Mouse (Mus musculus): ENCODE measurements around the gene Mlh1. TPM values are rescaled to one million over a fixed set of nuclear protein-coding genes. Genes with fewer than 3 reads are reported as not detected.

The Mlh1 gene
- polyA plus RNA-seq, 1 experiment from 2014 or later, result 42.4 TPM

DNA sequence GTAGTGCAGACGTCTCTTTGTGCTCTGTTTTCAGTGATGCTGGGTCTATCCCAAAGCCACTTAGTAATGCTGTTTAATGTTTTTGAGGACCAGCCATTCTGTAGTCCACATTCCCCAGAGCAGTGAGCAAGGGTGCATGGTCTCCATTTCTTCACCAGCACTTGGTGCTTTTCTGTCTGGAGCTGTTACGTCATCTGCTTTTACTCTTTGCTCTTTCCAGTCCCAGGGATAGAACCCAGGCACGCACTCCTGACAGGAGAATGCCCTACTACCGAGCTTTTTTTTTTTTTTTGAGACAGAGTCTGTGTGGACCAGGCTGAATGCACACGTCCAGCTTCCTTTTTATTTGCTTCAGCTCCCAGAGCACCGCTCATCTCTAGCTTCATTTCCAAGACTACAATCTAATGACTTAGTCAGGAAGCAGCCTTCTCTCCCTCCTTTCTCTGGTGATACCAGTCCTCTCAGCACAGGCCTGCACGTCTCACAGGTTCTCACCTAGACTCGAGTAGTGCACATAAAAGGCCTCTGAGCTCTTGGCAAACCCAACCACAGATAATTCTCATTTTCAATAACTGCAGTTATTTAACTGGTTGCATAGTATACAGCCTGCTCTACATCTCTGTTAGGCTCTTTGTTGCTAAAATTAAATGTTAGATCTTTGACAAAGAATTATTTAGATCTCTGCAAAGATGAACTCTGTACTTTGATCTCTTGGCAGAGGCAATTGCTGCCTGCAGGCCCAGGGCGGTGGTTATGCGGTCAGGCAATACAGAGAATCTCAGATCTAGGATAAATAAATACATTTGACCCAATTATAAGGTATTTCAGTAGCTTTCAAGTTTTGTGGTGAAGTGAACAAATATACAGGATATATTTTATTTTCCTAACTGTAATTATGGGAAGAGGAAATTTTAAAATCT, 60.2 kb downstream of the Mlh1 start:
- H3K4me1 ChIP-seq, result no peaks in the 10 kb centered on the region
- no peak overlapping the region for H3K9ac ChIP-seq
- no peaks in the 10 kb centered on the region for H3K27me3 ChIP-seq
- H3K27ac ChIP-seq, result no peak overlapping the region
- no peaks in the 10 kb centered on the region for H3K9me3 ChIP-seq
- no peak for ATAC-seq (ENCODE audit: insufficient number of reproducible peaks, insufficient read depth, low FRiP score, low TSS enrichment)
- H3K4me2 ChIP-seq (replicated peaks), result no peak overlapping the region
- no peak overlapping the region for H3K4me3 ChIP-seq
- WGBS, result 70% methylated on average over 10 of the region's 10 CpGs
- peaks cover 12% of the 10 kb centered on the region; the same call in 1 of the 2 replicates for H3K36me3 ChIP-seq

DNA sequence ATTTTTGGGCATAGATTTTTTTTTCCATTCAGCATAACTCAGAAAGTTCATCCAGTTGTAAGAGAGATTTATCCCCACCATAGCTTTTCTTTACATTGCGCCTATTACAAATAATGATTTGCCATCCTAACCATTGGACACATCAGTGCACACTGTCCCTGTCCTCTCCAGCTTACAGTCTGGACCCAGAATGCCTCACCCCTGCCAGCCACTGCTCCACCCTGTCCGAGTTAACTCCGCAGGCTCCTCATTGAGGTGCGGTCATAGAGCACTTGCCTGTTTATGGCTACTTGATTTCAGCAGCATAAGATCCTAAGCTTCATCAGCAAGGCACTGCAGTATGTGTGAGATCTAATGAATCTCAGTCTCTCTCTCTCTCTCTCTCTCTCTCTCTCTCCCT, 61.2 kb downstream of the Mlh1 start:
- H3K27ac ChIP-seq, result no peak overlapping the region
- no peak for ATAC-seq (ENCODE audit: insufficient number of reproducible peaks, insufficient read depth, low FRiP score, low TSS enrichment)
- no peaks in the 10 kb centered on the region for H3K4me1 ChIP-seq
- 87% methylated on average over 4 of the region's 4 CpGs for WGBS
- H3K9me3 ChIP-seq, result no peaks in the 10 kb centered on the region
- H3K4me3 ChIP-seq, result no peak overlapping the region
- no peak overlapping the region for H3K9ac ChIP-seq
- H3K27me3 ChIP-seq, result no peaks in the 10 kb centered on the region
- H3K4me2 ChIP-seq (replicated peaks), result no peak overlapping the region
- peaks cover 8% of the 10 kb centered on the region; the same call in 1 of the 2 replicates for H3K36me3 ChIP-seq

DNA sequence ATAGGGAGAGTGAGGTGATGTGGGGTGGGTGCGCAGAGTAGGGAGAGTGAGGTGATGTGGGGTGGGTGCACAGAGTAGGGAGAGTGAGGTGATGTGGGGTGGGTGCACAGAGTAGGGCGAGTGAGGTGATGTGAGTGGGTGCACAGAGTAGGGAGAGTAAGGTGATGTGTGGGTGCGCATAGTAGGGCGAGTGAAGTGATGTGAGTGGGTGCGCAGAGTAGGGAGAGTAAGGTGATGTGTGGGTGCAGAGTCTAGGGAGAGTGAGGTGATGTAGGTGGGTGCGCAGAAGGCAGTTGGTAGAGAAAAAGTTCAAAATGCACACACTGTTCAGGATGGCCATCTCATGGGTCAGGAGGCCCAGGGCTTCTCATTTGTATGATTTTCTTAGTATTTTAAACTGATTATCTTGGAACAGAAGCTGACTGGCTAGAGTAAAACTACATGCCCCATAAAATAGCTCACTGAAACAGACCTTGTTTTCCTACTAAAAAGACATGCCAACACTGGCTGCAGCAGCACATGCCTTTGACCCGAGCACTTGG, 62.4 kb downstream of the Mlh1 start:
- H3K9ac ChIP-seq, result no peak overlapping the region
- H3K4me3 ChIP-seq, result no peak overlapping the region
- H3K27ac ChIP-seq, result no peak overlapping the region
- no peak for ATAC-seq (ENCODE audit: insufficient number of reproducible peaks, insufficient read depth, low FRiP score, low TSS enrichment)
- H3K4me2 ChIP-seq (replicated peaks), result no peak overlapping the region
- H3K27me3 ChIP-seq, result no peaks in the 10 kb centered on the region
- H3K4me1 ChIP-seq, result peaks cover 3% of the 10 kb centered on the region; the same call in 1 of the 2 replicates
- 89% methylated on average over 7 of the region's 7 CpGs for WGBS
- H3K36me3 ChIP-seq, result peaks cover 4% of the 10 kb centered on the region; the same call in 1 of the 2 replicates
- H3K9me3 ChIP-seq, result no peaks in the 10 kb centered on the region

- ATAC-seq (ENCODE audit: insufficient number of reproducible peaks, insufficient read depth, low FRiP score, low TSS enrichment), result no peak
- Histone ChIP-seq H3K4me1 (peaks cover 3% of the 10 kb centered on the region; the same call in 1 of the 2 replicates), H3K27me3 (no peaks in the 10 kb centered on the region), H3K4me3 (no peak overlapping the region), H3K9me3 (no peaks in the 10 kb centered on the region), H3K27ac (no peak overlapping the region), H3K4me2 (replicated peaks) (no peak overlapping the region), H3K36me3 (peaks cover 4% of the 10 kb centered on the region; the same call in 1 of the 2 replicates), H3K9ac (no peak overlapping the region)
- 88% methylated on average over 3 of the region's 3 CpGs for WGBS
Observed at GRCm38 (mm10) chr9:111208185-111208584, 63.4 kb downstream of the Mlh1 start.

DNA sequence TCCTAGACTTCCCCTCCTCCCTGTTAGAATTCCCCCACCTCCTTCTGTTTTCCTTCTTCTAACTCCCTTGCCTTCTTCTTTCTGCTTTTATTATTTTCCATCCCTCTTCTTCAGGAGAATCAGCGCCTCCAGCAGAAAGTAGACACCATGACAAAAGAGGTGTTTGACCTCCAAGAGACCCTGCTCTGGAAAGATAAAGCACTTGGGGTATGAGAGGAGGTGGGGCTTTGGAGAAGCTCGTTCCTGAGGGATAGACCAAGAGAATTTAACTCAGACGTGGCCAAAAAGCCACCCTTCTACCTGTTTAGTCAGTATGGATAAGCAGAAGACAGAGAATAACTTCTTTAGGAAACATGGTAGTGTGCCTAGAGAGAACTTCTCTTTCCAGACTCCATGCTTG, 63.9 kb downstream of the Mlh1 start:
- Histone ChIP-seq H3K4me3 (no peak overlapping the region), H3K4me2 (replicated peaks) (no peak overlapping the region), H3K9me3 (no peaks in the 10 kb centered on the region), H3K27me3 (no peaks in the 10 kb centered on the region), H3K36me3 (peaks cover 4% of the 10 kb centered on the region; the same call in 1 of the 2 replicates), H3K9ac (no peak overlapping the region), H3K27ac (no peak overlapping the region; the same call in 1 of the 2 replicates), H3K4me1 (peaks cover 3% of the 10 kb centered on the region; the same call in 1 of the 2 replicates)
- ATAC-seq (ENCODE audit: insufficient number of reproducible peaks, insufficient read depth, low FRiP score, low TSS enrichment), result no peak
- WGBS, result 65% methylated on average over 3 of the region's 3 CpGs

- Histone ChIP-seq H3K27me3 (no peaks in the 10 kb centered on the region), H3K4me1 (peaks cover 3% of the 10 kb centered on the region; the same call in 1 of the 2 replicates), H3K9ac (no peak overlapping the region), H3K36me3 (peaks cover 4% of the 10 kb centered on the region; the same call in 1 of the 2 replicates), H3K9me3 (no peaks in the 10 kb centered on the region), H3K4me3 (no peak overlapping the region), H3K27ac (no peak overlapping the region; the same call in 1 of the 2 replicates), H3K4me2 (replicated peaks) (no peak overlapping the region)
- WGBS, result 72% methylated on average over 9 of the region's 9 CpGs
- no peak for ATAC-seq (ENCODE audit: insufficient number of reproducible peaks, insufficient read depth, low FRiP score, low TSS enrichment)
Observed at GRCm38 (mm10) chr9:111204601-111205375, 66.8 kb downstream of the Mlh1 start.

DNA sequence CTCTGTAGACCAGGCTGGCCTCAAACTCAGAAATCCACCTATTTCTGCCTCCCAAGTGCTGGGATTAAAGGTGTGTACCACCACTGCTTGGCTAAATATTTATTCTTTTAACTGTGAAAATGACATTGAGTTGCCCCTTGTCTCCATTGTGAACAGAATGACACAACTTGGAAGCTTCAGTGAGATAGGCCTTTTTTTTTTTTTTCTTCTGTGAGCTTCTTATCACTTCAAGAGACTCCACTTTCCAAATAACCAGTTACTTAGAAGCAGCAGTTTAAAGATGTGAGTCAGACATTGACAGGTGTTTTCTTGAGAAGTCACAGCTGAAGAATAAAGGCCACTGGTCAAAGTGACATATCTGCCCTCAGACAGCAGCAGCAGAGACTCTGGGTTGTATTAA, 71.4 kb downstream of the Mlh1 start:
- no peak for ATAC-seq (ENCODE audit: insufficient number of reproducible peaks, insufficient read depth, low FRiP score, low TSS enrichment)
- Histone ChIP-seq H3K27me3 (no peaks in the 10 kb centered on the region), H3K36me3 (no peaks in the 10 kb centered on the region), H3K27ac (no peak overlapping the region), H3K9ac (no peak overlapping the region), H3K4me3 (no peak overlapping the region), H3K4me1 (peaks cover 3% of the 10 kb centered on the region; the same call in 1 of the 2 replicates), H3K4me2 (replicated peaks) (no peak overlapping the region), H3K9me3 (no peaks in the 10 kb centered on the region)

GRCm38 (mm10) chr9:111198332-111198731, 73.3 kb downstream of the Mlh1 start:
- no peaks in the 10 kb centered on the region for H3K27me3 ChIP-seq
- H3K27ac ChIP-seq, result no peak overlapping the region
- 0 out of 2 replicates have a peak, but pooled peaks cover 2% of the 10 kb centered on the region for H3K36me3 ChIP-seq
- 85% methylated on average over 1 of the region's 1 CpGs for WGBS
- H3K9ac ChIP-seq, result no peak overlapping the region
- no peaks in the 10 kb centered on the region for H3K4me1 ChIP-seq
- no peak overlapping the region for H3K4me2 ChIP-seq (replicated peaks)
- no peak for ATAC-seq (ENCODE audit: insufficient number of reproducible peaks, insufficient read depth, low FRiP score, low TSS enrichment)
- H3K4me3 ChIP-seq, result no peak overlapping the region
- no peaks in the 10 kb centered on the region for H3K9me3 ChIP-seq

DNA sequence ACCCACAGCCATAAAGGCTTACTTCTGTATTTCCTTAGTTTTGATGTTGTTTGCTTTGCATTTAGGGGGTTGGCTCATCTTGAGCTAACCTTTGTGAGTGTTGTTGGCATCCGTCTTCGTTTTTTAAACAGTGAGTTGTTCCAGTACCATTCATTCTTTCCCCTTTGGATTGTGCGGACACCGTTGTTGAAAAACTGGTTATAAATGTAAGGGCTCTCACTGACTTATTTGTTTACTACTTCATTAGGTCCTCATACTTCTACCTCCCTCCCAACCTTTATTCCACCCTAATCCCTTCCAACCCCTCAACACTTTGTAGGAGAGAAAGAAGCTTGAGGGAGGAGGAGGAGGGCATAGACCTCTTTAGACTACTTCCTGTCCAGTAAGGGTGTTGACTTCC, 73.9 kb downstream of the Mlh1 start:
- H3K27ac ChIP-seq, result no peak overlapping the region
- WGBS, result 93% methylated on average over 4 of the region's 4 CpGs
- H3K4me2 ChIP-seq (replicated peaks), result no peak overlapping the region
- H3K4me3 ChIP-seq, result no peak overlapping the region
- H3K9ac ChIP-seq, result no peak overlapping the region
- H3K27me3 ChIP-seq, result no peaks in the 10 kb centered on the region
- 0 out of 2 replicates have a peak, but pooled peaks cover 7% of the 10 kb centered on the region for H3K36me3 ChIP-seq
- H3K9me3 ChIP-seq, result no peaks in the 10 kb centered on the region
- H3K4me1 ChIP-seq, result no peaks in the 10 kb centered on the region
- ATAC-seq (ENCODE audit: insufficient number of reproducible peaks, insufficient read depth, low FRiP score, low TSS enrichment), result no peak

GRCm38 (mm10) chr9:111197116-111197515, 74.5 kb downstream of the Mlh1 start:
- H3K4me2 ChIP-seq (replicated peaks), result no peak overlapping the region
- no peak for ATAC-seq (ENCODE audit: insufficient number of reproducible peaks, insufficient read depth, low FRiP score, low TSS enrichment)
- WGBS, result 92% methylated on average over 3 of the region's 3 CpGs

GRCm38 (mm10) chr9:111193211-111193610, 78.4 kb downstream of the Mlh1 start:
- 94% methylated on average over 2 of the region's 2 CpGs for WGBS

More at GRCm38 (mm10) chr9:111197116-111197515, 74.5 kb downstream of the Mlh1 start:
- H3K27ac ChIP-seq, result no peak overlapping the region
- H3K36me3 ChIP-seq, result 0 out of 2 replicates have a peak, but pooled peaks cover 7% of the 10 kb centered on the region
- no peak overlapping the region for H3K4me3 ChIP-seq
- no peaks in the 10 kb centered on the region for H3K27me3 ChIP-seq
- H3K4me1 ChIP-seq, result no peaks in the 10 kb centered on the region
- no peak overlapping the region for H3K9ac ChIP-seq
- H3K9me3 ChIP-seq, result no peaks in the 10 kb centered on the region

More at GRCm38 (mm10) chr9:111193211-111193610, 78.4 kb downstream of the Mlh1 start:
- Histone ChIP-seq H3K4me2 (replicated peaks) (no peak overlapping the region), H3K9me3 (no peaks in the 10 kb centered on the region), H3K4me3 (no peak overlapping the region), H3K4me1 (no peaks in the 10 kb centered on the region), H3K36me3 (peaks cover 19% of the 10 kb centered on the region; the same call in 1 of the 2 replicates), H3K27me3 (no peaks in the 10 kb centered on the region), H3K27ac (no peak overlapping the region), H3K9ac (no peak overlapping the region)
- ATAC-seq (ENCODE audit: insufficient number of reproducible peaks, insufficient read depth, low FRiP score, low TSS enrichment), result no peak

Data from embryonic facial prominence, embryonic 12.5 days (tissue).